Mouse (Mus musculus) common myeloid progenitor, adult 5-6 weeks (primary cell): ENCODE results near the gene Fbxo31. TPM values are rescaled to one million over a fixed set of nuclear protein-coding genes. Genes with fewer than 3 reads are reported as not detected.

Experiments
- total RNA-seq: library from RNA; stranded (forward); fragments of 200-1000, 187-1606 nt; gene quantifications from 2 replicates; pipeline ENCODE4 v1.2.3, GENCODE M21; 2017

Gene Fbxo31
- total RNA-seq, 1 experiment from 2014 or later: 8.8 TPM

Other genes with a start within 250 kb of the Fbxo31 start
- gene 1700018B08Rik, start 34.5 kb downstream of the Fbxo31 start, total RNA-seq: not detected in 2 replicates
- 86.6 and 91.3 TPM in 2 replicates for gene Map1lc3b, start 11.6 kb upstream of the Fbxo31 start, total RNA-seq
- gene Zcchc14, start 74.1 kb upstream of the Fbxo31 start, total RNA-seq: 0.23 TPM in 1 of 2 replicates, not detected in the other
- gene Jph3, start 150.8 kb upstream of the Fbxo31 start, total RNA-seq: not detected in 2 replicates